Mouse (Mus musculus) embryonic fibroblast, embryonic 13.5 days (primary cell): ENCODE data around the gene Pex5l. TPM values are rescaled to one million over a fixed set of nuclear protein-coding genes. Genes with fewer than 3 reads are reported as not detected.

Experiments used
- H3K27ac ChIP-seq: 2 replicates; pipeline ENCODE4 v1.5.1; 2012; ENCODE audit warnings: low read length, control low read depth, inconsistent platforms; ENCODE audit not compliant: insufficient read depth
- H3K4me1 ChIP-seq: 2 replicates; pipeline ENCODE4 v1.6.1; 2011; ENCODE audit warnings: low read length; ENCODE audit not compliant: control insufficient read depth, insufficient read depth
- H3K4me3 ChIP-seq: 2 replicates; pipeline ENCODE4 v1.5.1; 2011; ENCODE audit warnings: mild to moderate bottlenecking, control low read depth, low read length; ENCODE audit not compliant: insufficient read depth
- CTCF ChIP-seq: IDR thresholded peaks from 2 replicates; pipeline ENCODE4 v1.5.1; 2011; ENCODE audit warnings: mild to moderate bottlenecking, control low read depth, low read length, moderate library complexity, borderline replicate concordance; ENCODE audit not compliant: insufficient read depth
- POLR2A ChIP-seq: IDR thresholded peaks from 2 replicates; pipeline ENCODE4 v1.6.1; 2011; ENCODE audit warnings: low read depth, mild to moderate bottlenecking, control low read depth, low read length, moderate library complexity
- polyA plus RNA-seq: library from polyadenylated mRNA; stranded (reverse); fragments of >200 nt; gene quantifications from 2 replicates; pipeline ENCODE4 v1.2.4, GENCODE M21; 2011; ENCODE audit warnings: low read depth; ENCODE audit not compliant: missing spikeins, insufficient read length

The Pex5l gene
- polyA plus RNA-seq, 1 experiment: 0.23 TPM

DNA sequence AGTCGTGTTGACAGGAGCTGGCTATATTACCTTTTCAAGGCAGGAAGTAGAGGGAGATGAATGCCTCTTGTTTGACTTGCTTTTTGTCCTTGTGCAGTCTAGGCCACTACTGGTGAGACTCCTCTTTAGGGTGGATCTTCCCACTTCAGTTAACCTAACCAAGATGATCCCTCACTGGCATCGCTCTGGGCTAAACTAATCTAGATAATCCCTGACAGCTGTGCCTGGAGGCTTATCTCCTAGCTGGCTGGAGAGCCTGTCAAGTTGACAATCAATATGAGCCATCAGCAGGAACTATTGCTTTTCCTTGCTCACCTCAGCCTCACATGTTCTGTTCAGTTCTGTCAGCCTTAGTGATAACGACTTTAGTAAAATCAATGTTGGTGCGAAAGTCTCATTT is 239.6 kb downstream of the Pex5l start:
- H3K4me3 ChIP-seq: no peak overlapping the region
- no peak overlapping the region for H3K27ac ChIP-seq
- H3K4me1 ChIP-seq: no peaks in the 10 kb centered on the region
- TF ChIP-seq POLR2A: no peak
- TF ChIP-seq CTCF: no peak
